Mouse (Mus musculus): ENCODE measurements at regions not wholly inside any gene's neighbourhood (a gene's known extent, or its start where the extent isn't known, plus 50 kb on each side); places are given as distances from the start of the nearest gene placed in this dataset.

GRCm38 (mm10) chr4:9778391-9778790, 1095.9 kb upstream of the 2610301B20Rik start:
- TF ChIP-seq CTCF (IDR thresholded peaks at IDR 0.05; ENCODE audit: insufficient read depth, low read depth, low read length) = no peak
- no peak for TF ChIP-seq POLR2A (IDR thresholded peaks at IDR 0.05; ENCODE audit: insufficient read depth, low read depth, low read length)

Data from olfactory bulb, adult 2 months (tissue).